Mouse (Mus musculus): ENCODE measurements around the gene Map3k20. TPM values are rescaled to one million over a fixed set of nuclear protein-coding genes. Genes with fewer than 3 reads are reported as not detected.

The Map3k20 gene
- polyA plus RNA-seq, 1 experiment, result 8.5 TPM

DNA sequence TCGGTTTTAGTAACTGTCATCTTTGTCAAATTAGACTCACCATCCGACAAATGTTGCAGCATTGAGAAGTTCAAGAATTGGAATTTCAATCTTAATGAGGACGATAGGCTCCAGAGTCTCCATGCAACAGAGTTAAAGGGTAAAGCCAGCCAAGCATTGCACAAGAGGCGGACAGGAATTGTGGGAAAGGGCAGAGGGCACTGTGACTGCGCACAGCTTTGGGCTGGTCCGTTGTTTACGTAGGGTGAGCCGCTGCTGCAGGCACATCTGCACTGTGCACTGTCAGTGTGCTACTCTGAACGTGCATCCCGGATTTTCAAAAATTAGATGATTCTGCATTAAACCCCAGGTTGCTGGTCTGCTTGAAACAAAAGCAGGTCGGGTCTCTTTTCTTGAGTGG is 27.9 kb downstream of the Map3k20 start:
- no peak overlapping the region for H3K27ac ChIP-seq (ENCODE audit: control insufficient read depth, insufficient read depth, low read depth, low read length, poor library complexity)
- H3K4me3 ChIP-seq (replicated peaks; ENCODE audit: control insufficient read depth, low read depth, low read length), result no peak overlapping the region
- WGBS, result 82% methylated on average over 11 of the region's 11 CpGs
- no peak for TF ChIP-seq POLR2A (IDR thresholded peaks at IDR 0.05; ENCODE audit: borderline replicate concordance, control insufficient read depth, low read depth, low read length)
- TF ChIP-seq CTCF (IDR thresholded peaks at IDR 0.05; ENCODE audit: control insufficient read depth, insufficient read depth, low read length), result no peak
- peaks cover 3% of the 10 kb centered on the region for H3K4me1 ChIP-seq (ENCODE audit: control insufficient read depth, insufficient read depth, low read length)

DNA sequence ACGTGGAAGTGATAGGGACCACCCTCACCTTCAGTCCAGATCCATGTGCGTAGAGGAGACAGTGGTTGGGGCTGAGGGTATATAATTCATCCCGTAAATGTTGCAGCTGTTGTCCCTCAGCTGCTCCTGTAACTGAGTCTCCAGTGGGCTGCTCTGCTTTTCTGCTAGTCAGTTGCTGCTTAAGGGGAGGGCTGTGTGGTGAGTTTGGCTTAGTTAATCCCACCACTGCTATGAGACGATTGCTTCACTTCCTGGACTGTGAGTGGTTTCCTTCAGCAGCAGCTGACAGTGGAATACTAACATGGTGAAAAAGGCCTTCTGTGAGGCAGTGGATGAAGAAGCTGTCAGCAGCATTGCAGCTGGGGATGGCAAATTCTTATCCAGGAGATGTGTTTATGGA is 33.0 kb downstream of the Map3k20 start:
- WGBS, result 13% methylated on average over 4 of the region's 4 CpGs
- peak overlapping the region; percentile 46; the same call in 1 of the 2 replicates for H3K27ac ChIP-seq (ENCODE audit: control insufficient read depth, insufficient read depth, low read depth, low read length, poor library complexity)
- TF ChIP-seq POLR2A (IDR thresholded peaks at IDR 0.05; ENCODE audit: borderline replicate concordance, control insufficient read depth, low read depth, low read length) (no peak), CTCF (IDR thresholded peaks at IDR 0.05; ENCODE audit: control insufficient read depth, insufficient read depth, low read length) (no peak)
- H3K4me1 ChIP-seq (ENCODE audit: control insufficient read depth, insufficient read depth, low read length), result peaks cover 8% of the 10 kb centered on the region
- no peak overlapping the region for H3K4me3 ChIP-seq (replicated peaks; ENCODE audit: control insufficient read depth, low read depth, low read length)

DNA sequence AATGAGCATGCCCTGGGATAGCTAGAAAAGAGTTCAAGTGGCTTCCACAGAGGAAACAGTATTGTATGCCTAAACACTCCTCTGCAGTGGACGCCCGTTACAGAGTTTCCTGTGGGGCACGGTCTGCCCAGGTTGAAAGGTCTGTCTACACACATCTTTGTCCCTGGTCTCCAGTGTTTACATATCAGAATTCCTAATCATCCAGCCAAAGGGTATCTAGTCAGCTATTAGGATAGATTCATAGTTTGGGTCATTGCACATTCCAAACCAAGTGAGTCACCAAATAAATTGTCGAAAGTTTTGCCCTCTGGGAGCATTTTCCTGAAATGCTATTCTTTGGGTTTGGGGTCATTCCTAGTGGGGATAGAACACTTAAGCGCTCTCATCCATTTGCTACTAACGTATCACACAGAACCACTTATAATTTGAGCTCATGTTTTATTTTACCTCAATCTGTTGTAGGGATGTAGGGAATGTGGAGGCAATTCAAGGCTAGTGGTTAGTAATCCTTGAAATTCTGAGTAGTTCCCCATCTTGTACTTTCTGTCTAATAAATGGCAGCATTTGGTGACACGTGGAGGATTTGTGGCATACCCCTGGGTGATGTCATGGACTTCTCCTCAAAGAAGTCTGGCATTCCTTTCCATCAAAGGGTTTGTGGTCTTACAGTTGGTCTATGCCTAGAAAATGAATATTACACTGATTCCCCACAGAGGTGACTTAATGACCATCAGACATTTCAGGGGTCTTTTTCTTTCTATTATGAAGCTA is 33.8 kb downstream of the Map3k20 start:
- 51% methylated on average over 7 of the region's 7 CpGs for WGBS
- peaks cover 8% of the 10 kb centered on the region for H3K4me1 ChIP-seq (ENCODE audit: control insufficient read depth, insufficient read depth, low read length)
- TF ChIP-seq POLR2A (IDR thresholded peaks at IDR 0.05; ENCODE audit: borderline replicate concordance, control insufficient read depth, low read depth, low read length) (no peak), CTCF (IDR thresholded peaks at IDR 0.05; ENCODE audit: control insufficient read depth, insufficient read depth, low read length) (no peak)

DNA sequence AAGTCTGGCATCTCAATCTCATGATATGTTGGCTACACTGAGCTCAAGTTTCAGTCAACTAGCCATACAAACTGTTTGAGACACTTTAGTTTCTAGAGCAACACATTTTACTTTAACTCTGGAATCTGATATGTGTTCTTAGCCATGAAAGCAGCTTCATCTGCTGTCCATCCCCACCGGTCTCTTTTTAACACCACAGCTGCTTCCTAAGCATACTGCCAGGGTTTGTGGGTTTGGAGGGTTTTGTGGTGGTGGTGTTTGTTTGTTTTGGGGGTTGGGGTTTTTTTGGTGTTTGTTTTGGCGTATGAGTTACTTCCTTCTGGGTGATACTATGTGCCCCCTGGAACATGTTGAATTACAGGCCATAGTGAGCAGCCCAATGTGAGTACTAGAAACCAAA is 35.2 kb downstream of the Map3k20 start:
- Histone ChIP-seq H3K4me1 (ENCODE audit: control insufficient read depth, insufficient read depth, low read length) (peaks cover 8% of the 10 kb centered on the region), H3K27ac (ENCODE audit: control insufficient read depth, insufficient read depth, low read depth, low read length, poor library complexity) (no peak overlapping the region), H3K4me3 (replicated peaks; ENCODE audit: control insufficient read depth, low read depth, low read length) (no peak overlapping the region)
- no peak for TF ChIP-seq CTCF (IDR thresholded peaks at IDR 0.05; ENCODE audit: control insufficient read depth, insufficient read depth, low read length)
- no peak for TF ChIP-seq POLR2A (IDR thresholded peaks at IDR 0.05; ENCODE audit: borderline replicate concordance, control insufficient read depth, low read depth, low read length)
- 39% methylated on average over 2 of the region's 2 CpGs for WGBS

More for the DNA sequence above, 33.8 kb downstream of the Map3k20 start:
- no peak overlapping the region for H3K4me3 ChIP-seq (replicated peaks; ENCODE audit: control insufficient read depth, low read depth, low read length)
- no peak overlapping the region; the same call in 1 of the 2 replicates for H3K27ac ChIP-seq (ENCODE audit: control insufficient read depth, insufficient read depth, low read depth, low read length, poor library complexity)

DNA sequence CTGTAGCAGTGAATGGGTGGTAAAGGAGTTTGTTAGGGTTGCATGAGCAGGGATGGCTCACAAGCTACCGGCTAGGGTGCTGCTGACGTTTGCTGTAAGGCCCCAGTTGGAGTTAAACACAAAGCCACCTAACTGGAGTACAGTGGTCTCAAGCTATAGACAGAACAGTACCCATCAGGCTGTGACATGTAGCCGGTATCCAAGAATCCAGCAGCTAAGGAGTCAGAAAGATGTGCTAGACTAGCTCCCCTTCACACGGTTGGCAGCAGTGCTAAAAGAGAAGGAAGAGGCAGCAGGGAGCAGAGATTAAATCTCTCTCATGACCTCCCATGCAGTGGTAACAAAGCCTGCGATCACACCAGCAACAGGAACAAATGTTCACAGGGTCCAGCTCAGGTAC is 36.2 kb downstream of the Map3k20 start:
- no peak overlapping the region for H3K27ac ChIP-seq (ENCODE audit: control insufficient read depth, insufficient read depth, low read depth, low read length, poor library complexity)
- no peak overlapping the region for H3K4me3 ChIP-seq (replicated peaks; ENCODE audit: control insufficient read depth, low read depth, low read length)
- no peak for TF ChIP-seq POLR2A (IDR thresholded peaks at IDR 0.05; ENCODE audit: borderline replicate concordance, control insufficient read depth, low read depth, low read length)
- no peak for TF ChIP-seq CTCF (IDR thresholded peaks at IDR 0.05; ENCODE audit: control insufficient read depth, insufficient read depth, low read length)
- H3K4me1 ChIP-seq (ENCODE audit: control insufficient read depth, insufficient read depth, low read length), result peaks cover 8% of the 10 kb centered on the region
- WGBS, result 64% methylated on average over 5 of the region's 5 CpGs

DNA sequence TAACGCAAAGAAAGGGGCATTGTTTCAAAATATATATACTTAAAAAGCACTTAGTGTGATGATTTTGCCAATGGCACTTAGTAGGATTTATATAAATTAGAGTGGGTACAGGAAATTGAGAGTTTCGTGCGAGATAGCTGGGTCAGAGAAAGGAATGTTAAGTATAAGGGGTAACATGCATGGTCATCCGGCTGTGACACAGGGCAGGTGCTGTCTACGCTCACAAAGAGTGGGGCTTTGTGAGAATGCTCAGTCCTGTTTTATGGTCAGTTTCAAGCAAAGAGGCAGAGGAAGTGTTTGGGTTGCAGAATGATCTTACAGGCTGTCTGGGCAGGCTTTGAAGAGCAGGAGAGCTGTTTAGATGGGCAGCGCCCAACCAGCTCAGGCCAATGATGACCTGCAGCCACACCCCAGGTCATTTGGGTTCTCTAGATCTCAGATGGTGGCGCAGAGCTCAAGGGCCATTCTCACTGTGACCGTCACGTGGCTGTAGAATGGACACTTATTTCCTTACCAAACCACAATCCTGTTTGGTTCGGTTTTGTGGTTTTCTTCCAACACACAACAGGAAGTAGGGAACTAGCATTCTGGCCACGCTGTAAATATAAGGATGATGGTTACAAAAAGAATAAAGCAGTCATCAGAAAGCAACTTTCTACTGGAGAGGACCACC is 37.4 kb downstream of the Map3k20 start:
- TF ChIP-seq CTCF (IDR thresholded peaks at IDR 0.05; ENCODE audit: control insufficient read depth, insufficient read depth, low read length) (no peak), POLR2A (IDR thresholded peaks at IDR 0.05; ENCODE audit: borderline replicate concordance, control insufficient read depth, low read depth, low read length) (no peak)
- Histone ChIP-seq H3K4me1 (ENCODE audit: control insufficient read depth, insufficient read depth, low read length) (peaks cover 8% of the 10 kb centered on the region), H3K4me3 (replicated peaks; ENCODE audit: control insufficient read depth, low read depth, low read length) (no peak overlapping the region), H3K27ac (ENCODE audit: control insufficient read depth, insufficient read depth, low read depth, low read length, poor library complexity) (no peak overlapping the region)
- WGBS, result 26% methylated on average over 11 of the region's 11 CpGs

DNA sequence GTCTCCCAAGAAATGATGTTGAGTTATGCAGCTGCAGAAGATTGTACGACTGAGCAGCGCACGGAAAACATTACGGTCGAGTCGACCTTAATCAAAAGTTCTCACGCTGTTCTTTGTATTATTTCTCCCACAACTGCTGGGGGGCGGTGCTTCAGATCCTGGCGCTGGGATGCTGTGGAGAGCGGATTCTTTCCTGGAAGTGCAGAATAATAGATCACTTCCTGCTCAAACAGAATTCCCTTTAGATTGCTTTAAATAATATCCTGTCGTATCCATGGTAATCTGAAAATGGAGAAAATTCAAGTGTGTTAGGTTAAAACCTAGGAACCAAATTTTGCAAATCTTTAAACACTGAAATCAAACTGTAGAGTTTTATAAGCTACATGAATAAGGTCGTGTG is 39.0 kb downstream of the Map3k20 start:
- H3K27ac ChIP-seq (ENCODE audit: control insufficient read depth, insufficient read depth, low read depth, low read length, poor library complexity), result no peak overlapping the region
- 89% methylated on average over 12 of the region's 12 CpGs for WGBS
- H3K4me3 ChIP-seq (replicated peaks; ENCODE audit: control insufficient read depth, low read depth, low read length), result no peak overlapping the region
- TF ChIP-seq CTCF (IDR thresholded peaks at IDR 0.05; ENCODE audit: control insufficient read depth, insufficient read depth, low read length) (no peak), POLR2A (IDR thresholded peaks at IDR 0.05; ENCODE audit: borderline replicate concordance, control insufficient read depth, low read depth, low read length) (no peak)
- peaks cover 8% of the 10 kb centered on the region for H3K4me1 ChIP-seq (ENCODE audit: control insufficient read depth, insufficient read depth, low read length)

DNA sequence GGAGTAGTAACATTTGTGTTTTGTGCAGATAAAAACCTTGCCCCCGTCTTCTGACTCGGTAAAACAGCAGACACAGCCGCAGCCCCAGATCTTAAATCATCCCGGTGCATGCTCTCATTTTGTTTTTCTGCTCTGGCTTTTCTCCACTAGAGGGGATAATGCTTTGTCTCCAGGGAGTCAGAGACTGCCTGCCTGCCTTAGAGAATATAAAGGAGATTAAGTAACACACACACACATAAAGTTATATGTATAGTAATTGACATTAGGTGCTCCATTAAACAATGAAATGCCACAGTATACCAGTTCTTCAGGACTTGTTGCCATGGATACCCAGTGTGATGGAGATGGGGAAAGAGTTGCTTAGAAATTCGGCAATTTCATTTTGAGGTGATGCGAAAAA is 41.1 kb downstream of the Map3k20 start:
- TF ChIP-seq CTCF (IDR thresholded peaks at IDR 0.05; ENCODE audit: control insufficient read depth, insufficient read depth, low read length) (no peak), POLR2A (IDR thresholded peaks at IDR 0.05; ENCODE audit: borderline replicate concordance, control insufficient read depth, low read depth, low read length) (no peak)
- no peak overlapping the region for H3K27ac ChIP-seq (ENCODE audit: control insufficient read depth, insufficient read depth, low read depth, low read length, poor library complexity)
- WGBS, result 77% methylated on average over 6 of the region's 6 CpGs
- H3K4me3 ChIP-seq (replicated peaks; ENCODE audit: control insufficient read depth, low read depth, low read length), result no peak overlapping the region
- peaks cover 7% of the 10 kb centered on the region for H3K4me1 ChIP-seq (ENCODE audit: control insufficient read depth, insufficient read depth, low read length)

Measured in bone marrow, adult 2 months (tissue).